Mouse (Mus musculus) 3134 (cell line): Measurements from ENCODE around the gene Aldh2.
"Not testable (repeated sequence)": the region's sequence is repeated elsewhere in the genome, so short reads cannot be mapped to it uniquely, and the experiment has no call there.

ENCODE experiments used
- DNase-seq: peaks from one replicate; pipeline ENCODE4 v3.0.0-alpha.2; 2011; ENCODE audit warnings: low spot score; ENCODE audit not compliant: insufficient read length; ENCODE audit errors: extremely low read depth

The Aldh2 gene

GRCm38 (mm10) chr5:121549196-121549595 is 44.4 kb downstream of the Aldh2 start:
- DNase-seq, result no peak

GRCm38 (mm10) chr5:121547084-121547483 is 46.5 kb downstream of the Aldh2 start:
- DNase-seq, result no peak

- peak; percentile 26 for DNase-seq
Observed at GRCm38 (mm10) chr5:121546530-121546895, 47.1 kb downstream of the Aldh2 start.

GRCm38 (mm10) chr5:121545793-121546529 is 47.7 kb downstream of the Aldh2 start, which contains the start of gene Mapkapk5:
Mapkapk5 (minus strand) TSS chr5:121545905.
- peak; percentile 90 for DNase-seq

- peak; percentile 43 for DNase-seq
Observed at GRCm38 (mm10) chr5:121544910-121545792, 48.5 kb downstream of the Aldh2 start, which contains the start of the genes Adam1a and Gm42878. Adam1a (minus strand) TSS chr5:121545482. Gm42878 (minus strand) TSS chr5:121545482.

- DNase-seq, result no peak
Observed at GRCm38 (mm10) chr5:121543370-121543769, 50.3 kb downstream of the Aldh2 start.

- DNase-seq, result no peak
Observed at GRCm38 (mm10) chr5:121541235-121541634, 52.4 kb downstream of the Aldh2 start.

- no peak for DNase-seq
Observed at GRCm38 (mm10) chr5:121540066-121540465, 53.6 kb downstream of the Aldh2 start.

- DNase-seq, result no peak
Observed at GRCm38 (mm10) chr5:121537588-121537987, 56.0 kb downstream of the Aldh2 start.

- no peak for DNase-seq
Observed at GRCm38 (mm10) chr5:121536921-121537555, 56.6 kb downstream of the Aldh2 start.

- DNase-seq, result no peak
Observed at GRCm38 (mm10) chr5:121535116-121535515, 58.5 kb downstream of the Aldh2 start.

GRCm38 (mm10) chr5:121534521-121534920 is 59.1 kb downstream of the Aldh2 start:
- no peak for DNase-seq

- DNase-seq, result no peak
Observed at GRCm38 (mm10) chr5:121526961-121527360, 66.7 kb downstream of the Aldh2 start.

- no peak for DNase-seq
Observed at GRCm38 (mm10) chr5:121526526-121526925, 67.1 kb downstream of the Aldh2 start.

- DNase-seq, result no peak
Observed at GRCm38 (mm10) chr5:121525774-121526450, 67.7 kb downstream of the Aldh2 start.

- not testable (repeated sequence) for DNase-seq
Observed at GRCm38 (mm10) chr5:121519758-121520157, 73.9 kb downstream of the Aldh2 start.

- no peak for DNase-seq
Observed at GRCm38 (mm10) chr5:121518983-121519382, 74.6 kb downstream of the Aldh2 start.
